Mouse (Mus musculus) leukemia stem cell, adult 10-12 weeks (primary cell): Measurements from ENCODE around the gene Rhox9. TPM values are rescaled to one million over a fixed set of nuclear protein-coding genes. Genes with fewer than 3 reads are reported as not detected.

Experiments
- polyA plus RNA-seq: library from polyadenylated mRNA; stranded (reverse); fragments of >175 nt; gene quantifications from 2 replicates; pipeline ENCODE4 v1.2.3, GENCODE M21; 2012; ENCODE audit warnings: low replicate concordance

The Rhox9 gene
- not detected in 2 replicates for polyA plus RNA-seq

DNA sequence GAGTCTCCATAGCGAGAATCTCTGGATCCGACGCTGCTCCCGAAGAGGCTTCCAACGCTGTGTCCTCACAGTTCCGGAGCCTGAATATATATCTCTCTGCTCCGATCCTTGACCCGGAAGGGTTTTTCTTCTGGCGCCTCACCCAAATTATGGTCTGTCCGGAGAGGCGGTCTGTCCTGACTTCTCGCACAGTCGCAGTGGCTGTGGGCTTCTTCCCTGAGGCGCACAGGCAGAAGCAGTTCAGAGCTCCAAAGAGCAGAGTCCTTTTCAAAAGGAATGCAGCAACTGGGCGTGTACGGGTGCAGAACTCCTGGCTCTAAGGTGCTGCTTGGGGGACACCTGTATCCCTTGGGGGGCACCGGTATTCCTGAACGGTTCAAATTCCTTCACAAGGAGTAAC, at the start of gene Rhox9:
Rhox9 (minus strand) TSS at position 101 of the 400 bp plus-strand sequence.

DNA sequence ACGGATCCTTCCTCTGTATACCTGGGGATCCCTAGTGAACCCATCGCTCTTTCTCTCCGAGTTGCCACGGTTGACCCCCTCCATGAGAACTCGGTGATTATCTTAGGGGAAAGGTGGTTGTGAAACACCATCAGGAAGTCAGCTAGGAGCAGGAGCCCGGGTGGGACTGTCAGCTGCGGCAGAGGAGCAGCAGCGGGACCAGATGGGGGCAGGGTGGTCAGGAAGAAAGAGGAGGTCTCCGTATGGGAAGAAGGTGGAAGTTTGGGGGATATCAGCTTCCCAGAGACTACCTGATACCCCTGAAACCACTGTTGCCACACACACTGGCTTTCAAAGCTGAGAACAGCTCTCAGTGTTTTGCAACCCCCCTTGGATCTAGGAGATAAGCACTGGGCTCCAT, 4.4 kb downstream of the Rhox9 start, which contains the start of gene Rhox7b:
Rhox7b (minus strand) TSS at position 101 of the 400 bp plus-strand sequence.

DNA sequence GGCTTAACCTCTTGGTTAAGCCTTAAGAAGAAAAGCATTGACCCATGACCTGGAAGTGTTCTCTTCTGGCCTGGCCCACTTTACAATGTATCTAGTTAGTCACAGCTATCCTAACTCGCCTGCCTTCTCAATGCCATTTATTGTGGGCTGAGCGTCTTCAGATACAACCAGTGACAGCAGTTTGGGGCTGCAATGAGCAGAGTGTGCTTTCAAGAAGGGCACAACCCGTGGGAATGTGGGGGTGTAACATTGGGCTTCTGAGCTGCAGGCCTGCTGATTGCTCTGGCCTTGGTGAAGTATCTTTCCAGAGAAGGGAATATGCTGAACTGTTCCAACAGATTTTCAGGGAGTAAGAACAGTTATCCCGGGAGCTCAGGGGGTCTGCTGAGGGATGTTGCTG, 22.7 kb downstream of the Rhox9 start, which contains the start of gene Rhox8:
Rhox8 (minus strand) TSS at position 101 of the 400 bp plus-strand sequence.

Other genes starting within 250 kb of the Rhox9 start
- gene Rhox3h, start 233.0 kb downstream of the Rhox9 start, polyA plus RNA-seq = not detected in 2 replicates
- not detected in 2 replicates for gene Rhox2h, start 228.5 kb downstream of the Rhox9 start, polyA plus RNA-seq
- not detected in 2 replicates for gene Rhox5, start 96.9 kb downstream of the Rhox9 start, polyA plus RNA-seq
- gene Rhox6, start 74.9 kb downstream of the Rhox9 start, polyA plus RNA-seq = not detected in 2 replicates
- gene Rhox7a, start 70.1 kb downstream of the Rhox9 start, polyA plus RNA-seq = not detected in 2 replicates
- not detected in 2 replicates for gene Rhox8, start 22.8 kb downstream of the Rhox9 start, polyA plus RNA-seq
- not detected in 2 replicates for gene Rhox7b, start 4.5 kb downstream of the Rhox9 start, polyA plus RNA-seq
- gene Btg1-ps1, start 117.0 kb upstream of the Rhox9 start, polyA plus RNA-seq = not detected in 2 replicates
- gene Btg1-ps2, start 141.3 kb upstream of the Rhox9 start, polyA plus RNA-seq = not detected in 2 replicates
- gene Rhox10, start 164.7 kb upstream of the Rhox9 start, polyA plus RNA-seq = not detected in 2 replicates
- gene Rhox11, start 183.4 kb upstream of the Rhox9 start, polyA plus RNA-seq = not detected in 2 replicates
- gene Rhox12, start 209.1 kb upstream of the Rhox9 start, polyA plus RNA-seq = not detected in 2 replicates
- not detected in 2 replicates for gene Rhox13, start 219.4 kb upstream of the Rhox9 start, polyA plus RNA-seq